Mouse (Mus musculus) stomach, postnatal 0 days (tissue): ENCODE results near the gene Cfap126. TPM values are rescaled to one million over a fixed set of nuclear protein-coding genes. Genes with fewer than 3 reads are reported as not detected.
A peak's percentile ranks its signal among the peaks of the same experiment; 100 is the strongest.

ENCODE experiments used
- ATAC-seq: fragments of 200-750 bp; cut with Nextera tagmentation; 2 replicates; pipeline ENCODE4 v1.8.0; 2017; ENCODE audit not compliant: low FRiP score, low TSS enrichment
- DNase-seq: peaks from one replicate; pipeline ENCODE4 v3.0.0-alpha.2; 2016; ENCODE audit warnings: low spot score
- H3K27ac ChIP-seq: fragments of 300-500 bp; sonication (generic); replicated peaks from 2 replicates; pipeline ENCODE4 v1.5.1; 2014; ENCODE audit warnings: mild to moderate bottlenecking, control low read depth
- H3K27me3 ChIP-seq: fragments of 300-500 bp; sonication (generic); 2 replicates; pipeline ENCODE4 v1.6.1; 2014; ENCODE audit warnings: low read length; ENCODE audit not compliant: control insufficient read depth, insufficient read depth
- H3K36me3 ChIP-seq: fragments of 300-500 bp; sonication (generic); 2 replicates; pipeline ENCODE4 v1.6.1; 2014; ENCODE audit warnings: low read length, mixed read lengths; ENCODE audit not compliant: control insufficient read depth, insufficient read depth
- H3K4me1 ChIP-seq: fragments of 300-500 bp; sonication (generic); replicated peaks from 2 replicates; pipeline ENCODE4 v1.6.1; 2014; ENCODE audit warnings: antibody characterized with exemption; ENCODE audit not compliant: control insufficient read depth, insufficient read depth
- H3K4me2 ChIP-seq: fragments of 300-500 bp; sonication (generic); replicated peaks from 2 replicates; pipeline ENCODE4 v1.6.1; 2014; ENCODE audit warnings: low read depth, mild to moderate bottlenecking, control low read depth, moderate library complexity
- H3K4me3 ChIP-seq: fragments of 300-500 bp; sonication (generic); 2 replicates; pipeline ENCODE4 v1.5.1; 2014; ENCODE audit warnings: low read depth, low read length, control low read depth
- H3K9ac ChIP-seq: fragments of 300-500 bp; sonication (generic); 2 replicates; pipeline ENCODE4 v1.6.1; 2014; ENCODE audit warnings: mild to moderate bottlenecking, low read length, control low read depth, mixed read lengths
- H3K9me3 ChIP-seq: fragments of 300-500 bp; sonication (generic); 2 replicates; pipeline ENCODE4 v1.6.1; 2016; ENCODE audit warnings: low read length; ENCODE audit not compliant: control insufficient read depth
- CTCF ChIP-seq: IDR thresholded peaks from 2 replicates; pipeline ENCODE4 v1.5.1; 2016; ENCODE audit warnings: antibody characterized with exemption, low read depth, mild to moderate bottlenecking, moderate library complexity
- EP300 ChIP-seq: optimal IDR thresholded peaks from 2 replicates; pipeline ENCODE3; 2016; ENCODE audit warnings: antibody characterized with exemption
- WGBS: fragments of 180-500 bp; shearing (Covaris S2); extraction: QIAGEN DNeasy Blood & Tissue Kit; methylation state at CpG from one replicate; pipeline ENCODE4 v1.1.7; 2014; 5-methylcytosine and 5-hydroxymethylcytosine counted together
- microRNA-seq: library from miRNA; unstranded; fragments of <30 nt; microRNA quantifications from one replicate; pipeline ENCODE4, GENCODE M21; 2016
- polyA plus RNA-seq: library from polyadenylated mRNA; unstranded; fragments of >200 nt; fragmentation: Nextera tagmentation; extraction: Ambion mirVana; gene quantifications from 2 replicates; pipeline ENCODE4 v1.2.1, GENCODE M21; 2015

Gene Cfap126
- polyA plus RNA-seq, 1 experiment from 2014 or later: 3.7 TPM

DNA sequence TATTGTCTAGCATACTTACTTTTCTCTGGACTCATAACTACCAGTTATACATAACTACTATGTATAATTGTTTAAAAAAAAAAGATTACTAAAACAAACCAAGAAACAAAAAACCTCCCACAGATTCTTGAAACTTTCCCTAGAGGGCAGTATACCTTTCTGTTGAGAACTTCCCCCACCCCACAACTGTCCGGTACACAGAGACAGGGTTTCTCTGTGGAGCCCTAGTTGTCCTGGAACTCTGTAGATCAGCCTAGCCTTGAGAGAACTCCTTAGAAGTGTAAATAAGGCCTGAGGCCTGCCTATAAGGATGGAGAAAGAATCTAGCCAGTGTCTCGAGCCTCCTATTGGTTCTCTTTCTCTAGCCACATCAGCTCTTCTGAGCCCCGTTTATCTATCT is 50.5 kb downstream of the Cfap126 start:
- DNase-seq (no peak), ATAC-seq (no peak)
- H3K9ac ChIP-seq: no peak overlapping the region
- TF ChIP-seq CTCF (peak; percentile 66), EP300 (no peak)
- no peaks in the 10 kb centered on the region for H3K27me3 ChIP-seq
- H3K4me3 ChIP-seq: no peak overlapping the region
- H3K4me1 ChIP-seq: no peaks in the 10 kb centered on the region
- H3K27ac ChIP-seq: no peak overlapping the region
- H3K36me3 ChIP-seq: no peaks in the 10 kb centered on the region
- no peak overlapping the region for H3K4me2 ChIP-seq
- no peaks in the 10 kb centered on the region for H3K9me3 ChIP-seq
- 32% methylated on average over 3 of the region's 3 CpGs for WGBS

DNA sequence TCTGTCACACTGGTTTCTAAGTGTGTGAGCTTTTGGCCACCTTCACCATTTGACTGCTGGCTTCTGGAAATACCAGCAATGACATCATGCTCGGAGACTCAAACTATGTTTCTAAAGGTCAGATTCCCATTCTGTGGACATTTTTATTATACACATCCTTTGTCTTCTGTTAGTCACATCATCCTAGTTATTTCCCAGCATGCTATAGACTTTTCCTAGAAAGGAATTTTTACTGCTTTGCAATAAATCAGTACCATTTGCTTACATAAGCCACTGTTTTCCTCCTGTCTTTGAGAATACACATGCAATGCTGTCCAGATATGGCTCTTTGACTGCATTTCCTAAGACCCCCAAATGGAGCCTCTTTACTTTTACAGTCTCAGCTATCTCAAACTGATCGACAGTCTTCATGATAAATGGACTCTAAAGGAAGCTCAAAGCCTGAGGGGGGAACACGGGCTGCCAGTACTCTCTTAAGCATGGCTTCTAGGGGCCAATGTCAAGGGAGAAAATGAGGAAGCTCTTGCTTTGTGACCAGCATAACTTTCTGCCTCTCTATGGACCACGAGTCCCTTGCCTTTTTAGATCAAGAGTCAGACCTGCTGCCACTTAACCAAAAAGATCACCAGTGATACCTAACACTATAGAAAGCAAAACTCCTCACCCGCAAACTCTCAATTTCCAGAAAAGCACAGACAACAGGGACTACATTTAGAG is 52.1 kb downstream of the Cfap126 start:
- no peak overlapping the region for H3K27ac ChIP-seq
- DNase-seq (no peak), ATAC-seq (no peak)
- WGBS: 64% methylated on average over 5 of the region's 5 CpGs
- no peak overlapping the region for H3K9ac ChIP-seq
- H3K27me3 ChIP-seq: no peaks in the 10 kb centered on the region
- no peak for TF ChIP-seq EP300
- TF ChIP-seq CTCF: no peak
- H3K4me1 ChIP-seq: no peaks in the 10 kb centered on the region
- no peak overlapping the region for H3K4me2 ChIP-seq
- no peaks in the 10 kb centered on the region for H3K9me3 ChIP-seq
- no peak overlapping the region for H3K4me3 ChIP-seq
- H3K36me3 ChIP-seq: no peaks in the 10 kb centered on the region

DNA sequence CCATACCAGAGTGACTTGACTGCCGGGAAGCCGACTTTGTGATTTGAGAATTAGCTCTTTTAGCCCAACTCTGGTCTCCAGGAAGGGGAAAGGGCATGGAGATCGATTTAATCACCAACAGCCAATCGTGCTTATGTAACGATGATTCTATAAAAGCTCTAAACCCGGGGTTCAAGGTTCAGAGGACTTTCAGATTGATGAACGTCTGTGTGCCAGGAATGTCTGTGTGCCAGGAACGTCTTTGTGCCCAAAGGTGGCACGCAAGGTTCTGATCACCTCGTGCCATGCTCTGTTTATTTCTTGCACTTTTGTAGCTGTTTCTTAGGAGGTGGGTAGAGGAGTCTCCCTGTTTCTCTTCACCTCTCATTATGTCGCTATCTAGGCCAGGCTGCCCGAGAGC is 55.2 kb downstream of the Cfap126 start:
- 84% methylated on average over 12 of the region's 12 CpGs for WGBS
- H3K9me3 ChIP-seq: no peaks in the 10 kb centered on the region
- no peak for TF ChIP-seq EP300
- TF ChIP-seq CTCF: no peak
- no peak overlapping the region for H3K27ac ChIP-seq
- H3K4me1 ChIP-seq: no peaks in the 10 kb centered on the region
- DNase-seq: no peak
- H3K36me3 ChIP-seq: no peaks in the 10 kb centered on the region
- no peak overlapping the region for H3K4me2 ChIP-seq
- H3K4me3 ChIP-seq: no peak overlapping the region
- H3K27me3 ChIP-seq: no peaks in the 10 kb centered on the region
- no peak overlapping the region for H3K9ac ChIP-seq
- ATAC-seq: no peak

DNA sequence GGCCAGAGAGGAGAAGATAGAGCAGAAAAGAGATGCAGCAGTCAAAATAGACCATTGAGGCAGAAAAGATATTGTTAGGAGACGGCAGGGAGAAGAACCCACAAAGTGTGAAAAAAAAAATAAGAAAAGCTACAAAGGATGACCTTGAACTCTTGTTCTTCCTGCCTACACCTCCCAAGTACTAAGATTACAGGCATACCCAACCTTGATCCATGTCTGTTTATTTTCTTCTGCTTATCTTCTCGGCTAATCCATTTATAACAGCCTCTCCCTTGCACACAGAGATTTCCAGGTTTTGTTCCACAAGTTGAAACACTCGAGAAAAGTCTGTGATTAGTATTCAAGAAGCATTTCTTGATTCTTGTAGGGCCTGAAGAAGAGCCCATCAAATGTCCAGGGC is 56.2 kb downstream of the Cfap126 start:
- no peak overlapping the region for H3K9ac ChIP-seq
- H3K4me2 ChIP-seq: no peak overlapping the region
- no peak for TF ChIP-seq EP300
- no peak for TF ChIP-seq CTCF
- H3K27ac ChIP-seq: no peak overlapping the region
- WGBS: 26% methylated on average over 3 of the region's 3 CpGs
- H3K27me3 ChIP-seq: no peaks in the 10 kb centered on the region
- no peaks in the 10 kb centered on the region for H3K4me1 ChIP-seq
- no peaks in the 10 kb centered on the region for H3K9me3 ChIP-seq
- no peaks in the 10 kb centered on the region for H3K36me3 ChIP-seq
- ATAC-seq (no peak), DNase-seq (no peak)
- no peak overlapping the region for H3K4me3 ChIP-seq

DNA sequence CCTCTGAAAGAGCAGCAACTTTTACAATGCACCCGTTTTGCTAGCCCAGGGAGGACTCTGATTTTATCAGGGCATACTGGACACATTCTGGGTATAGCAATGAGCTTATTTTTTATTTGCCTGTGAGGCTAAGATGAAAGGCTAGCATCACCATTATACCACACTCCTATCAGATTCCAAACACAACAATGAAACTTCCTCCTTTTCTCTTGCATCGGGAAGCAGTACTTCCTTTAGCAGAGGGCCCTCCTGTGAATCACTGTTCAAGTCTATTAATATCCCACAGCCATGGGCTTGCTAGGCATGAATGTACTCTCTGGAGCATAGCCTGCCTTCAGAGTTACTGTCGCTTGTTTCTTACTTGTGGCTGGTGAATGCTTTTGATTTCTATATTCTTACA is 57.4 kb downstream of the Cfap126 start:
- no peak for TF ChIP-seq CTCF
- TF ChIP-seq EP300: no peak
- no peak overlapping the region for H3K27ac ChIP-seq
- H3K4me1 ChIP-seq: no peaks in the 10 kb centered on the region
- WGBS: 65% methylated on average over 3 of the region's 3 CpGs
- no peak overlapping the region for H3K9ac ChIP-seq
- no peaks in the 10 kb centered on the region for H3K9me3 ChIP-seq
- no peak overlapping the region for H3K4me3 ChIP-seq
- ATAC-seq: no peak
- H3K36me3 ChIP-seq: no peaks in the 10 kb centered on the region
- no peaks in the 10 kb centered on the region for H3K27me3 ChIP-seq
- no peak for DNase-seq
- no peak overlapping the region for H3K4me2 ChIP-seq

DNA sequence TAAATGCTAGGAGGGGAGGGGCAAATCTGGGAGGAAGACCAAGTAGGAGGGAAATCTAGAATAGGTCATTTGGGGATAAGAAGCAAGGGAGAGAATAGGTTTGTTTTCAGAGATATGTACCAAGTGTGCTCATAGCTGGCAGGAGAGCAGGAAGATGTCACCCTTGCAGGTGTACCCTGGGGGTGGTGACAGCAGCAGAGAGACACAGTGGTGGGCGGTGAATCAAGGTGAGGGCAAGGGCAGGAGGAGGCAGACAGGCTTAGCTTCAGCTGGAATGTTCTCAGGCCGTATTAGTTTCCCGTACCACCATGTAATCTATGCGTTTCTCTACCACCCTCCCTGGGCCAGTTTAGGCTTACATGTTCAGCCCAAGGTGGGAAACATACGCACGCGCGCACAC is 59.1 kb downstream of the Cfap126 start:
- Histone ChIP-seq H3K4me2 (no peak overlapping the region), H3K4me3 (no peak overlapping the region), H3K9ac (no peak overlapping the region), H3K27ac (no peak overlapping the region), H3K36me3 (no peaks in the 10 kb centered on the region), H3K27me3 (no peaks in the 10 kb centered on the region), H3K9me3 (no peaks in the 10 kb centered on the region), H3K4me1 (no peaks in the 10 kb centered on the region)
- TF ChIP-seq CTCF (no peak), EP300 (no peak)
- ATAC-seq (no peak), DNase-seq (no peak)
- 94% methylated on average over 8 of the region's 8 CpGs for WGBS

Small RNAs within 50 kb of the gene (microRNA-seq; reads per million reads assigned to microRNA genes)
- gene Gm27552: not detected
- not detected for gene Gm27844
- gene Mir6546: 2.6 reads per million

Other genes starting within 250 kb of the Cfap126 start
- gene Atf6, start 246.1 kb upstream of the Cfap126 start, polyA plus RNA-seq: 5.6 and 6.2 TPM in 2 replicates
- 0.67 and 1.4 TPM in 2 replicates for gene Gm26620, start 228.9 kb upstream of the Cfap126 start, polyA plus RNA-seq
- 23.8 and 23.9 TPM in 2 replicates for gene Dusp12, start 228.4 kb upstream of the Cfap126 start, polyA plus RNA-seq
- gene Fcrlb, start 201.0 kb upstream of the Cfap126 start, polyA plus RNA-seq: 0.10 and 0.12 TPM in 2 replicates
- gene Fcrla, start 186.3 kb upstream of the Cfap126 start, polyA plus RNA-seq: 0.29 and 0.38 TPM in 2 replicates
- gene Fcgr2b, start 137.4 kb upstream of the Cfap126 start, polyA plus RNA-seq: 5.3 and 5.6 TPM in 2 replicates
- gene Fcgr4, start 95.0 kb upstream of the Cfap126 start, polyA plus RNA-seq: 1.1 and 1.2 TPM in 2 replicates
- gene Fcgr3, start 49.0 kb upstream of the Cfap126 start, polyA plus RNA-seq: 17.9 and 21.0 TPM in 2 replicates
- 238 and 277 TPM in 2 replicates for gene Sdhc, start 36.7 kb downstream of the Cfap126 start, polyA plus RNA-seq
- 1.5 and 2.7 TPM in 2 replicates for gene Mpz, start 36.8 kb downstream of the Cfap126 start, polyA plus RNA-seq
- 42.2 and 44.5 TPM in 2 replicates for gene Pcp4l1, start 82.3 kb downstream of the Cfap126 start, polyA plus RNA-seq
- gene Nr1i3, start 100.1 kb downstream of the Cfap126 start, polyA plus RNA-seq: 0.19 and 0.25 TPM in 2 replicates
- gene Tomm40l, start 108.6 kb downstream of the Cfap126 start, polyA plus RNA-seq: 19.6 and 20.5 TPM in 2 replicates
- gene Apoa2, start 111.1 kb downstream of the Cfap126 start, polyA plus RNA-seq: 26.3 and 49.4 TPM in 2 replicates
- gene Fcer1g, start 120.4 kb downstream of the Cfap126 start, polyA plus RNA-seq: 51.3 and 59.4 TPM in 2 replicates
- 3.5 and 3.9 TPM in 2 replicates for gene Adamts4, start 136.5 kb downstream of the Cfap126 start, polyA plus RNA-seq
- 210 and 218 TPM in 2 replicates for gene Ndufs2, start 137.5 kb downstream of the Cfap126 start, polyA plus RNA-seq
- 32.9 and 34.2 TPM in 2 replicates for gene B4galt3, start 156.4 kb downstream of the Cfap126 start, polyA plus RNA-seq
- gene Ppox, start 167.3 kb downstream of the Cfap126 start, polyA plus RNA-seq: 16.8 and 21.3 TPM in 2 replicates
- 25.0 and 26.4 TPM in 2 replicates for gene Usp21, start 174.1 kb downstream of the Cfap126 start, polyA plus RNA-seq
- gene Ufc1, start 181.1 kb downstream of the Cfap126 start, polyA plus RNA-seq: 134 and 135 TPM in 2 replicates
- 32.8 and 36.3 TPM in 2 replicates for gene Dedd, start 215.2 kb downstream of the Cfap126 start, polyA plus RNA-seq
- 41.7 and 41.8 TPM in 2 replicates for gene Nit1, start 231.7 kb downstream of the Cfap126 start, polyA plus RNA-seq
- gene Pfdn2, start 231.8 kb downstream of the Cfap126 start, polyA plus RNA-seq: 68.8 and 71.1 TPM in 2 replicates
- 0.86 and 1.2 TPM in 2 replicates for gene Klhdc9, start 246.9 kb downstream of the Cfap126 start, polyA plus RNA-seq